Mouse (Mus musculus): ENCODE data around the gene Defb36. TPM values are rescaled to one million over a fixed set of nuclear protein-coding genes. Genes with fewer than 3 reads are reported as not detected.

The Defb36 gene
- not detected in 2 replicates for polyA plus RNA-seq (2015; fragmentation: Nextera tagmentation; extraction: Ambion mirVana)

DNA sequence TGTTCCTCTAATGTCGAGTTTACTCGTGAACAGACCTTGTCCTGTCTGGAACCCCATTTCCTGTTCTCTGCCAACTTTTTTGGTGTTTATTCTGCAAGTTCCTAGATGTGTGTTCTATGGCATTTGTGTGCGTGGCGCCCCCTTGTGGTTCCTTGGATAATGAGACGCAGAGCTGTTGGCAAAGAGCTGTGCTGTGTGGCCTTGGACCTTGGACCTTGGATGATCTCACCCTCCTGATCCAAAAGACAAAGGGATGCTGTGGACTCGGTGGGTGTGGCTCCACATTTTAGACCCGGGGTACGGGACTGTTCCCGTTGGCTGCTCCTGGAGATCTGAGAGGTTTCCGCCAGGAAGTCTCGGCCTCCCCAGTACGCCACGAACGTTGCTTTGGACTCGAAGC, at the start of gene Defb36:
Defb36 (plus strand) TSS at position 271 of the 400 bp plus-strand sequence.
- no peaks in the 10 kb centered on the region for H3K9me3 ChIP-seq
- no peak for ATAC-seq
- H3K27me3 ChIP-seq (replicated peaks) = no peaks in the 10 kb centered on the region
- H3K4me1 ChIP-seq (replicated peaks) = no peaks in the 10 kb centered on the region
- no peak within 1 kb of the TSS for H3K4me3 ChIP-seq (replicated peaks)
- H3K9ac ChIP-seq = no peak within 1 kb of the TSS
- no peak within 1 kb of the TSS for H3K4me2 ChIP-seq (replicated peaks)
- 85% methylated on average over 15 of the region's 15 CpGs for WGBS
- H3K27ac ChIP-seq = no peak within 1 kb of the TSS
- H3K36me3 ChIP-seq = no peaks in the 10 kb centered on the region

DNA sequence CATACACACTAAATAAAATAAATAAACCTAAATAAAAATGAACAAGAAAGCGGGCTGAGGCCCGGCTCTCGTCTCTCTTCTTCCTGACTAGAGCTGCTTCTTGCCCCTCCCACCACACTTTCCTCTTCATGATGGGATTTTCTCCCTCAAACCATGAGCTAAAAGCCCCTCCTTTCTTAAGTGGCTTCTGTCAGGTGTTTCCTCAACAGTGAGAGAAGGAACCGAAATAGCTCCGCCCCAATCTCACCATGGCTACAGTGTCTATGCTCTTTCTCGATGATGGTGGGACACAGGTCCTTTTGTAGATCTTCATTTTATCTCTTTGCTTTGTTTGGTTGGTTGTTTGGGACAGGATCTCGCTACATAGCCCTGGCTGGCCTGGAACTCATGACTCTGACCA, 47.5 kb upstream of the Defb36 start:
- H3K27me3 ChIP-seq (replicated peaks) = no peaks in the 10 kb centered on the region
- H3K36me3 ChIP-seq = no peaks in the 10 kb centered on the region
- 85% methylated on average over 7 of the region's 7 CpGs for WGBS
- no peaks in the 10 kb centered on the region for H3K9me3 ChIP-seq
- no peak for ATAC-seq
- no peak overlapping the region for H3K4me3 ChIP-seq (replicated peaks)
- no peak overlapping the region for H3K9ac ChIP-seq
- no peaks in the 10 kb centered on the region for H3K4me1 ChIP-seq (replicated peaks)
- no peak overlapping the region for H3K27ac ChIP-seq
- no peak overlapping the region for H3K4me2 ChIP-seq (replicated peaks)

DNA sequence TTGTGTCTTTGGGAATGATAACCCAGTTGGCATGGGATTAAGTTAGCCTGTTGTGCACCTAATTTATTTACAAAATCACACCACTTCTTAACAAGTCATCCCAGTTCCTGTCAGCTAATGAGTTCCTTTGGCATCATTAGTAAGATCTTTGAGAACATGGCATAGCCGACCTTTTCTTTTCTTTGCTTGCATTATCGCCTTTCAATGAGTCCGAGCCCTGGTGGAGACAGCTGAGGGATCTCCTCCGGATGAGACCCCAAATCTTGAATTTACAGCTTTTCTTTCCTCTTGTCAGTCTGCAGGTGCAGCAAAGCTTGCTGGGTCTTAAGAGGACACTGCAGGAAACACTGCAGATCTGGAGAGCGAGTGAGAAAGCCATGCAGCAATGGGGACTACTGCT, 35.1 kb upstream of the Defb36 start, which contains the start of gene Gm17416:
Gm17416 (plus strand) TSS at position 301 of the 400 bp plus-strand sequence.
- 92% methylated on average over 5 of the region's 5 CpGs for WGBS
- no peaks in the 10 kb centered on the region for H3K9me3 ChIP-seq

DNA sequence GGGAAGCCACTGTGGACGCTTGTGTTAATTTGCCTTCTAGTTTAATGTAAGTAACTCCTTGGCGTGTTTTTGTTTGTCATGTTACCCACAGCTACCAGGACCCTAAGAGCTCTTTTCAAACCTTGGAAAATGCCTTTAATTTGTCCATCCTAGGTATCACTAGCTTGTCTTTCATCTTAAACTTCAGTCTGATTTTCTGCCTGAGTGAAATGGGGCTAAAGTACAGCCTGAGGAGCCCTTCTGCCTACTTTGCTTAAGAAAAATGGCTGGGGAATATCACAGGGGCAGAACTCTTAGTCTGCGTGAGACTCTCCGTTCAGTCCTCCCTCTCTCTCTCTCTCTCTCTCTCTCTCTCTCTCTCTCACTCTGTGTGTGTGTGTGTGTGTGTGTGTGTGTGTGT, 34.2 kb upstream of the Defb36 start:
- Histone ChIP-seq H3K4me1 (replicated peaks) (no peaks in the 10 kb centered on the region), H3K27me3 (replicated peaks) (no peaks in the 10 kb centered on the region), H3K36me3 (no peaks in the 10 kb centered on the region), H3K9me3 (no peaks in the 10 kb centered on the region), H3K4me3 (replicated peaks) (no peak overlapping the region), H3K9ac (no peak overlapping the region), H3K27ac (no peak overlapping the region), H3K4me2 (replicated peaks) (no peak overlapping the region)
- WGBS = 71% methylated on average over 4 of the region's 4 CpGs
- ATAC-seq = no peak

More for the DNA sequence above, 35.1 kb upstream of the Defb36 start, which contains the start of gene Gm17416:
- Histone ChIP-seq H3K9ac (no peak within 1 kb of the TSS), H3K4me3 (replicated peaks) (no peak within 1 kb of the TSS), H3K4me1 (replicated peaks) (no peaks in the 10 kb centered on the region), H3K36me3 (no peaks in the 10 kb centered on the region), H3K27ac (no peak within 1 kb of the TSS), H3K4me2 (replicated peaks) (no peak within 1 kb of the TSS), H3K27me3 (replicated peaks) (no peaks in the 10 kb centered on the region)
- no peak for ATAC-seq

DNA sequence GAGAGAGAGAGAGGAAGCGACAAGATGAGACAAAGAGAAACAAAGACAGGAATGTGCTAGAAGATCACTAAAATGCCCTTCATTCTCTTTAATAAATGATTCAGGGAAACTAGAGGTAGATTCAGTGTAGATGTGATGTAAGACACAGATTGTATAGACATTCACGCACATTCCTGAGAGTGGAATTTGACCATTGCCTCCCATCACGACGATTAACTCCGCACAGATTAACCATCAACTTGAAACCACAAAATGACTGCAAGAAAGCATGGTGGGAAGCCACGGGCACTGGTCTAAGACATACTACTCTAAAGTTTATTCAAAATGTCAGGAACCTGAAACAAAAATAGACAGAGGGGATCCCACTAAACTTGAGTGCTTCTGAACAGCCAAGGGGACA, 33.8 kb upstream of the Defb36 start:
- Histone ChIP-seq H3K4me2 (replicated peaks) (no peak overlapping the region), H3K27ac (no peak overlapping the region)

DNA sequence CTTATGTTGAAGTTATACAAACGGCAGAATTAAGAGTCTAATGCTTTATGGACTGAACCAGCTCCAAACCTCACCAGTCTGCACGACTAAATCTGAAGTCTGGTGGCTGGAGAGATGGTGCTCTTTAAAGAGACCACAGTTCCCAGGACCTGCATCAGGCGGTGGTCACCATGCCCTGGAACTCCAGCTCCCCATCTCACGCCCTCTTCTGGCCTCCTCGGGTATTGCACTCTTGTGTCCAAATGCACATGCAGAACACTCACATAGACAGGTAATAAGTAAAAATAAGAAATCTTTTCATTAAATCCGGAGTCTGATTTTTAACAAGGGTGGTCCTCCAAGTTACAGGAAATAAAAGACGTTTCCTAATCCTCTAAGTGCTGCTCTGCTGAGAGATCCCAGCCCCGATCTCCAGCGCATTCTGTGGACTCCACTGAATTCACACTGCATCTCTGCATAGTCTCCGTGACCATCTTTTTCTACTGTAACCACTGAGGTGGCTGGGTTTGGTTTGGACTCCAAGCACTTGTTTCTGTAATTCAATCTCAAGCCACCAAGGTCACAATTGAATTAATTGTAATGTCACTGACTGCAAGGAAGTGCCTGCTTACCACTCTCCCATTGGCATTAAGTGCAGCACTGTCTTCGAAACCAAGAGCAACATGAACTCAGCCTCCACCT, 31.9 kb upstream of the Defb36 start, which contains the start of gene Defb21:
Defb21 (plus strand) TSS at position 631 of the 681 bp plus-strand sequence.
- no peak within 1 kb of the TSS for H3K4me3 ChIP-seq (replicated peaks)
- H3K36me3 ChIP-seq = no peaks in the 10 kb centered on the region
- no peaks in the 10 kb centered on the region for H3K27me3 ChIP-seq (replicated peaks)
- WGBS = 64% methylated on average over 11 of the region's 11 CpGs
- no peak within 1 kb of the TSS for H3K27ac ChIP-seq
- H3K9me3 ChIP-seq = no peaks in the 10 kb centered on the region
- no peak for ATAC-seq
- no peaks in the 10 kb centered on the region for H3K4me1 ChIP-seq (replicated peaks)
- H3K4me2 ChIP-seq (replicated peaks) = no peak within 1 kb of the TSS
- H3K9ac ChIP-seq = no peak within 1 kb of the TSS

More for the DNA sequence above, 33.8 kb upstream of the Defb36 start:
- Histone ChIP-seq H3K9ac (no peak overlapping the region), H3K36me3 (no peaks in the 10 kb centered on the region), H3K4me1 (replicated peaks) (no peaks in the 10 kb centered on the region), H3K9me3 (no peaks in the 10 kb centered on the region), H3K27me3 (replicated peaks) (no peaks in the 10 kb centered on the region), H3K4me3 (replicated peaks) (no peak overlapping the region)
- no peak for ATAC-seq
- WGBS = 47% methylated on average over 6 of the region's 6 CpGs

DNA sequence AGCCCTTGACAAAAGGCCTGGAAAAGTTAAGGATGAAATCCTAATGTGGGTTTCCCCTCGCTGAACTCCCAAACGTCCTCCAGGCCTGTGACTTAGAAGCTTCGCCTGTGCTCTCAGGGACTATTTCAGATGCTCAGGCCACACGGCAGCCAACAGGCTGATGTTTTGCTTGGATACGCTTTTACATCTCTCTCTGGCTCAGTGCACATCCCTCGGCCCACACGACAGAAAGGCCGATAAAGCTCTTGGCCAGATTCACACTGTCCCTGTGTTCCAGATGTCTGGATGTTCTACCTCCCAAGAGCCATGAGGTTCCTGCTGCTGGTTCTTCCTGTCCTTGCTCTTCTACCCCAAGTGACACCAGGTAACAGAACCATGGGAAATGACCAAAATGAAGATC, 30.6 kb upstream of the Defb36 start:
- no peak for ATAC-seq
- H3K27ac ChIP-seq = no peak overlapping the region
- no peak overlapping the region for H3K4me2 ChIP-seq (replicated peaks)
- H3K4me1 ChIP-seq (replicated peaks) = no peaks in the 10 kb centered on the region
- H3K27me3 ChIP-seq (replicated peaks) = no peaks in the 10 kb centered on the region
- no peak overlapping the region for H3K9ac ChIP-seq
- H3K4me3 ChIP-seq (replicated peaks) = no peak overlapping the region
- H3K9me3 ChIP-seq = no peaks in the 10 kb centered on the region
- WGBS = 90% methylated on average over 8 of the region's 8 CpGs
- no peaks in the 10 kb centered on the region for H3K36me3 ChIP-seq

DNA sequence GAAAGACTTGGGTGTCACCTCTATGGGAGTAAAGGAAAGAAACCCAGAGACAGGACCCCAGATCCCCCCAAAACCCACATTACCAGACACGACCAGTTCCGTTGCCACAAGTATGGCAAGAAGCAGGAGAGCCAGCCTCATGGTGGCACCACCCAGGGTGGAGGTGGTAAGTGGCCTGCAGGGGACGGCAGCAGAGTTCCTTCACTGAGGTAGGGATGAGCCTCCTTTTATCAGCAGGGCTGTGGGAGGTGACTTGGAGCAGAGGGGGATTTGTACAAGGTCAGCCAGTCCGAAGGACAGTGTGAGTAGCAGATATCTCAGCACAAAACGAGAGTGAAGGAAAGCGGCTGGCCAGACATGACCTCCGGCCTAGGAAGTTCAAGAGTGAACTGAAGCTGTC, 24.0 kb upstream of the Defb36 start, which contains the start of gene Defb19:
Defb19 (minus strand) TSS at position 206 of the 400 bp plus-strand sequence.
- H3K4me1 ChIP-seq (replicated peaks) = no peaks in the 10 kb centered on the region
- 64% methylated on average over 7 of the region's 7 CpGs for WGBS
- H3K9ac ChIP-seq = no peak within 1 kb of the TSS
- no peaks in the 10 kb centered on the region for H3K27me3 ChIP-seq (replicated peaks)
- H3K4me3 ChIP-seq (replicated peaks) = no peak within 1 kb of the TSS
- H3K27ac ChIP-seq = no peak within 1 kb of the TSS
- H3K36me3 ChIP-seq = no peaks in the 10 kb centered on the region
- ATAC-seq = no peak
- no peak within 1 kb of the TSS for H3K4me2 ChIP-seq (replicated peaks)
- no peaks in the 10 kb centered on the region for H3K9me3 ChIP-seq

DNA sequence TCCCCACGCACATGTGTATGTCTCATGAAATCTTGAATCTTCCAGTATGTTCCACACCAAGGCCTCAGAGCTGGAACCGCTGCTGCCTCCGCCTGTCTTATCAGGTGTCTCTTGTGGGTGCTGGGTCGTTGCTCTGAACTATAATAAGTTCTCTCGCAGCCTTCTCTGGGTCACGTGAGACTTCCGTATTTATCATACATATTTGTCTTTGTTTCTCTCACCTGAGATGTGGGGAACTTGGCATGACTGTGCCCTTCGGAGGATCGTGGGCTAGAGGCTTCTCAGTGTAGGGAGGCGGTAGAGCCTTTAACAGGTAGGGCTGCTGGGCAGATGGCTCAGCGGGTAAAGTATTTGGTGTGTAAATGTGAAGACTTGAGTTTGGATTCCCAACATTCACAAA, 23.5 kb upstream of the Defb36 start:
- Histone ChIP-seq H3K27ac (no peak overlapping the region), H3K4me1 (replicated peaks) (no peaks in the 10 kb centered on the region), H3K9me3 (no peaks in the 10 kb centered on the region), H3K27me3 (replicated peaks) (no peaks in the 10 kb centered on the region), H3K9ac (no peak overlapping the region), H3K4me2 (replicated peaks) (no peak overlapping the region), H3K36me3 (no peaks in the 10 kb centered on the region), H3K4me3 (replicated peaks) (no peak overlapping the region)
- WGBS = 85% methylated on average over 11 of the region's 11 CpGs
- ATAC-seq = no peak; the same call in 1 of the 2 replicates

DNA sequence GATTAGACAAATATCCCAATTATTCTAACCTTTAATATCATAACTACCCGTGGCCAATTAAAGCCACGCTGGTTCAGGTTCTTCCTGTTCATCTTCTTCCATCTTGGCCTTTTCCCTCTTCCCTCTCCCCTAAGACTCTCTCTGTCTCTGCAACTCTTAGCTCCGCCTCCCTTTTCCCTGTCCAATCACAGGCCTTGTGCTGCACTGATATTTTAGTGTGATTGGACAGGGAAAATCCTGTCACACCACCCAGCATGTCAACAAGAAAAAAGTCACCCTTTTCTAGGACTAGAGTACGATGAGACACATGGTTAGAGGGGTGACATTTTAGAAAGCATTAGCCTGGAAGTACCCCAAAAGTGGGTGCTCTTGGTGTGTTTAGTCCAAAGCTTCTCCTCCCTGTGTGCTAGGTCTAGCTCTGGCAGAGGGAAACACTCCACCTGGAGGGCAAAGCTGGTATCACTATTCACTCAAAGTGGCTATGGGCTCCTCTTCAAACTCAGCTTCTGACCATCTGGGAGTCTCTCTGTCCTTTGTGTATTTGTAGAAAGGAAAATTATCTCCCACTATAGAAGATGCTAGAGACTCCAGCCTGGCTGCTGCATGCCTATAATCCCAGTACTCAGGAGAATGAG, 17.1 kb upstream of the Defb36 start:
- Histone ChIP-seq H3K9ac (no peak overlapping the region), H3K4me3 (replicated peaks) (no peak overlapping the region), H3K27me3 (replicated peaks) (no peaks in the 10 kb centered on the region), H3K27ac (no peak overlapping the region), H3K4me2 (replicated peaks) (no peak overlapping the region), H3K9me3 (no peaks in the 10 kb centered on the region), H3K36me3 (no peaks in the 10 kb centered on the region), H3K4me1 (replicated peaks) (no peaks in the 10 kb centered on the region)
- WGBS = 79% methylated on average over 4 of the region's 4 CpGs
- no peak for ATAC-seq

DNA sequence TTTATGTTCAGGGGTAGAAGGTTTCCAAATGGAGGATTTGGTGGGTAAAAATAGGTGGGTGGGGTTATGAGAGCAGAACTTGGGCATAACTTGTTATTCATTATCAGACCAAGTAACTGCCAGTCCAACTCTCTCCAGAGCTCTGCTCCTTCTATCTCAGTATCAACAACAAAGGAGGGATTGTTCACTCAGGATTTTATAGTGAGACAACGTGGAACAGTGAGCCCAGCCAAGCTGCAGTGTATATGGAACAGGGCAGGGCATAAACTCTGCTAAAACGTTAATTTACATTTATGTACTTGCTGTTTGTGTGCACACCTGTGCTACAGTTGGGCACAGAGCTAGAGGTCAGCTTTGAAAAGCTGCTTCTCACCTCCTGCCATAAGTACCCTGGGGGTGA, 15.7 kb upstream of the Defb36 start:
- no peaks in the 10 kb centered on the region for H3K9me3 ChIP-seq
- H3K4me1 ChIP-seq (replicated peaks) = no peaks in the 10 kb centered on the region
- no peaks in the 10 kb centered on the region for H3K27me3 ChIP-seq (replicated peaks)
- H3K4me3 ChIP-seq (replicated peaks) = no peak overlapping the region
- peak; percentile 74 for ATAC-seq
- no peak overlapping the region for H3K4me2 ChIP-seq (replicated peaks)
- 28% methylated on average over 2 of the region's 2 CpGs for WGBS
- H3K36me3 ChIP-seq = no peaks in the 10 kb centered on the region
- H3K27ac ChIP-seq = no peak overlapping the region
- H3K9ac ChIP-seq = no peak overlapping the region

DNA sequence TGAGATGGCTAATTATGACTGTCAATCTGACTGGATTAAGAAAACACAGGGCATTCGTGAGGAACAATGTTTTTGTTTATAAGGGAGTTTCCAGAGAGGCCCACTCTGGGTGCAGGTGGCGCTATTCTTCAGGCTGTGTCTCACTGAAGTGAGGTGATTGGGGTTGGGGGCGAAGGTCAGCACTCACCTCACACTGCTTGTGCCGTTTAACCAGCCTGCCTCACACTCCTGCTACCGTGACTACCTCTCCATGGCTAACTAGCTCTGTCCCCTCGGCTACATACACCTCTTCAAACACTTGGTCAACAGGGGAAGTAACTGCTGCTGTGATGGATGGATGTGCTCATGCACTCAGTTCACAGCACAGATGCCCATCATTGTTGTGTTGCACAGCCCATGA, 15.1 kb upstream of the Defb36 start:
- H3K9ac ChIP-seq = no peak overlapping the region
- H3K27ac ChIP-seq = no peak overlapping the region
- H3K36me3 ChIP-seq = no peaks in the 10 kb centered on the region
- no peaks in the 10 kb centered on the region for H3K4me1 ChIP-seq (replicated peaks)
- WGBS = 35% methylated on average over 6 of the region's 6 CpGs
- ATAC-seq = peak; percentile 74
- H3K9me3 ChIP-seq = no peaks in the 10 kb centered on the region
- H3K4me2 ChIP-seq (replicated peaks) = no peak overlapping the region
- H3K4me3 ChIP-seq (replicated peaks) = no peak overlapping the region
- H3K27me3 ChIP-seq (replicated peaks) = no peaks in the 10 kb centered on the region

DNA sequence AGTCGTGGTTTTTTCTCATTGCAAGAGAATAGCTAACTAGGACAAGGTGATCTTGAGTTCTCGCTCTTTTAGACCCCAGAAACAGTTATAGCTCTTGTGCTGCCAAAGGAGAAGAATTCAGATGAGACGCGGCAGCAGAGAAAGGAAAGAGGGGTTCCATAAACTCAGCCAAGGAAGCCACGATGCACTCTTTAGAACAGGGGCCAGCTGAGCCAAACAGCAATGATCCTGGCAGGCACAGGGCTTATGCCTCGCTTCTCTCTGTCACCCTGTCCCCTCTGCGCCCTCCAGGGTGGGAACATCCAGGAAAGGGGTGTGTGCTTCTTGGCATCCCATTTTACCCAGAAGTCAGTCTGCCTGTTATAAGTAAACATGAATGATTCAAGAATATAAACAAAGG, 4.8 kb upstream of the Defb36 start, which contains the start of gene Defb45:
Defb45 (minus strand) TSS at position 101 of the 400 bp plus-strand sequence.
- Histone ChIP-seq H3K27ac (no peak within 1 kb of the TSS), H3K27me3 (replicated peaks) (no peaks in the 10 kb centered on the region), H3K4me1 (replicated peaks) (no peaks in the 10 kb centered on the region), H3K9me3 (no peaks in the 10 kb centered on the region), H3K4me3 (replicated peaks) (no peak within 1 kb of the TSS), H3K36me3 (no peaks in the 10 kb centered on the region), H3K4me2 (replicated peaks) (no peak within 1 kb of the TSS), H3K9ac (no peak within 1 kb of the TSS)
- 63% methylated on average over 7 of the region's 7 CpGs for WGBS
- ATAC-seq = no peak

Measured in intestine, embryonic 15.5 days (tissue).